Mouse (Mus musculus) cerebellum, adult 8-10 months (tissue): Measurements from ENCODE around the gene Fggy.
A peak's percentile ranks its signal among the peaks of the same experiment; 100 is the strongest.

Experiments used
- DNase-seq: peaks from one replicate; pipeline ENCODE4 v3.0.0; 2022

Fggy gene

GRCm38 (mm10) chr4:95557333-95557956 lies at the start of gene Fggy:
Gene Fggy (plus strand): TSS chr4:95557507.
- peak; percentile 97 for DNase-seq

DNA sequence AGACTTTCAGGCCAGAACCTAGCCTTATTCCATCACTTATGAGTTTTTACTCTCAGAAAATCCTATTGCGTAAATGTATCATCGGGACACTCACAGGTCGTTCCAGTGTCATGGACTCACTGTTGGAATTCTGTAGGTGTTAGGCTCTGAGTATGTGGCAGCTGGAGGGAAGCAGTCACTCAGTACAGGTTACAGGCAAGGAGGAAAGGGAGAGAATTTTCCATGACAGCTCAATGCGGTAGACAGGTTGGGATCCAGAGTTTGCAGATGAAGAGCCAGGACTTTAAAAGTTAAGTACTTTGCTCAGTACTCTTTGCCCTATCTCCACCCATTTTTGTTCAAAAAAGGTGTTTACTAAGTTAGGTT lies 49.4 kb upstream of the Fggy start:
- DNase-seq: no peak

- no peak for DNase-seq
Observed at GRCm38 (mm10) chr4:95518382-95518781, 38.9 kb upstream of the Fggy start.

- no peak for DNase-seq
Observed at GRCm38 (mm10) chr4:95519975-95520642, 37.2 kb upstream of the Fggy start.

DNA sequence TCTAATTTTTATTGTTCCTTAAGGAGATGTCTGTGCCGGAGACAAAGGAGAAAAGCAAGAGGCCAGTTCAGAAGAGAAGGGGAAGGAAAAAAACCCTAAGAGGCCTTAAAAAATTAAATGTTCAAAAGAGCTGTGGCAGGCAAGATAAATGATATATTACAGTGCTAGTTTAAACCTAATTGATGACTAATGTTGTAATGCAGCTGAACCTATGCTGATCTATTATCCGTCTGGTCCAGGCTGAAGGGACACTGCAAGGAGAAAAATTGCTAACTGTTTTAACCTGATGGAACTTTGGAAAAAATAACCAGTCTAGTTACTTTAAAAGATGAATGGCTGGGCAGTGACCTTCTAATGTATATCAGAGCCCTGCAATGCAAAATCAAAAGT lies 36.7 kb upstream of the Fggy start:
- DNase-seq: no peak

- DNase-seq: no peak
Observed at GRCm38 (mm10) chr4:95526588-95526987, 30.7 kb upstream of the Fggy start.

DNA sequence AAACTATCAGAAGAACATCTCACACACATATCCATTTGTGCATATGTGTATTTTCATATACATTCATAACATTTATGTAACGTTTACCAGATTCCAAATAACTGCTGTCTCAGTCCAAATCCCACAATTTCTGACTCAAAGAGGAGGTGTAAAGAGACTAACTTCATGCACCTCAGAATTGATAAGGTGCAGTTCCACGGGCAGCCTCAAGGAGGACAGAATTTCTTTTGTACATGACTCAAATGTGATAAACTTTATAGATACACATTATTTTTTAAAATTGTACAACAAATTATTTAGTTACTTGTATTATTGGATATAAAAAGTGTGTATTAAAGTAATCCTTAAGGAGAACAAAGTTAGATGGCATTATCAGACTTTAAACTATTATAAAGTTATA lies 26.6 kb upstream of the Fggy start:
- no peak for DNase-seq

GRCm38 (mm10) chr4:95533946-95534345 lies 23.4 kb upstream of the Fggy start:
- DNase-seq: no peak

GRCm38 (mm10) chr4:95541382-95542038 lies 15.8 kb upstream of the Fggy start:
- no peak for DNase-seq

DNA sequence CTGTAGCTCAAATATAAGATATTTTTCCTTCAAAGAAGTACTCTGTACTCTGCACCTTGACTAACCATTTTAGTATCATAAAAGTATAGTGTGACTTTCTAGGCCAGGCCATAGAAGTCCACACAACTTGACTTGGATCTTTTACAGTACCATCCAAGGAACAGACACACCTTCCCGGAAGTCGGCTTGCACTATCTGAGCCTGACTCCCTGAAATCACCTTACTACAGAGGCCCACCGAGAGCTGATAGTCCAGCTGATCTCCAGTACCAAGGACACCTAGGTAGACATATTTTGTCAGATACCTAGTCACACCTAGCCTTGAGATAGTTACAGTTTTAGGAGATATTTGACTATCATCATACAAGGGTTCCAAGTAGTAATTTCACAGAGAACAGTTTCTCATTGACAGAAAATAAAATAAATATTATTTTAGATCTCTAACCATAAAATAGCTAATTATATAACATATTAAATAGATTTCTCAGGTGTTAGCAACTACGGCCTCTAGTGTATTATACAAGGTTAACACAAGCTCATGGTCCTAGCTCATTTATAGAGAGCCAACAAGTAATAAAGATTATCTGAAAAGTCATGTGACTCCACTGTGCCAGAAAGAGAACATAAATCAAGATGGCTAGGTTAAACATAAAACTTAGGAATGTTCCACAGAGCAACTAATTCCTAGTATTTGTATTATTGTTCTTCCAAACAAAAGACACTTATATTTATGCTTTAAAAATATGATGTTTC lies 15.1 kb upstream of the Fggy start:
- no peak for DNase-seq

DNA sequence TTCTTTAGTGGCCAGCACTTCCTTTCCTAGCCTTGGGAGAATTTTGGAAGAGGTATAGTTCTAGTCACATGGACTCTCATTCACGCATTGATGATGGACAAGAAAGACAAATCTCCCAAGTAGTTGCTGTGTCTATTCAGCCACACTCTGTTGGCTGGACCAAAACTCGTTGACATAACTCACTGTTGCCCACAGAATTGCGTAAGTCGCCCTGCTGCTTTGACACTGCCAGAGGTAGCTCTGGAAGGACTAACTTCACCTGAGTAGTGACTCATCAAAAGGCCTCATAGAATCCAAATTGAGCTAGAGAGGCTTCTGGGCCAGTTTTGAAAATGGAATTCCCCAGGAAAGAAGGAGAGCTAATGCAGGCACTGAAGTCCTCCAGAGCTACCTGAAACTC lies 13.8 kb upstream of the Fggy start:
- DNase-seq: no peak

GRCm38 (mm10) chr4:95556663-95557332 lies 509 bp upstream of the Fggy start:
- no peak for DNase-seq

- DNase-seq: no peak
Observed at GRCm38 (mm10) chr4:95558271-95558888, 1.1 kb downstream of the Fggy start.

DNA sequence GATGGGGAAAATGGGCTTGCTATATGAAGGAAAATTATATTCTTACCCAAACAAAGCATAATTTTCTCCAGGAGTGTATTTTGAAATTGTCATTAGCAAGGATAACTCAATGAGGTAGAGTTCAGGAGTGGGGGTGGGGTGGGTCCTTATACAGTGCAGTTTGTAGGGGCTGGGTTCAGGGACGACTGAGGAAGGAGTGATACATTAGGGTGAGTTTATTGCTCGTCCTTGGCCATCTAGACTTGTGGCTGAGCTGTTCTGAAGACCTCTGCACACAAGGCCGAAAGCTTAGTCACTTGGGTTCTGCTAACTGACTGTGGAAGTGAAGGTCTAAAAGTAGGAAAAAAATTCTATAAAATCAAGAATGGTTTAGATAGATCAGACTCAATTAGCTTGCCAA lies 14.3 kb downstream of the Fggy start:
- DNase-seq: no peak

DNA sequence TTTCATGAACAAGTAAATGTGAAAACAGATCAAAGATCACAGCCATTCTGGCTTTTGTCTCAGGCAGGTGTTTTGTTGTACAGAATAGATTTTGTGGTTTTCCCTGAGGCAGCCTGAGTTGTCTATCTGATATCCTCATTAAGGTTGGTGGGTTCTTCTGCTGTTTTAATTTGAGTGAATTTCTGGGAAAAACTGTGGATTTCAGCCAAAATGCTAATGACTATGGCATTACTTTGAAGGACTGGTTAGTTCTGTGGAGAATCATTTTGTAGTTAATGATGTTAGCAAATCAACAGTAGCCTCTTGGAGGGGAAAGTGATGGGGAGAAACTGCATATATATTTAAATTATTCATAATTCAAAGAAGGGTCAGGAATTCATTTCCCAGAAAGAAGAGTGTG lies 16.4 kb downstream of the Fggy start:
- DNase-seq: no peak

DNA sequence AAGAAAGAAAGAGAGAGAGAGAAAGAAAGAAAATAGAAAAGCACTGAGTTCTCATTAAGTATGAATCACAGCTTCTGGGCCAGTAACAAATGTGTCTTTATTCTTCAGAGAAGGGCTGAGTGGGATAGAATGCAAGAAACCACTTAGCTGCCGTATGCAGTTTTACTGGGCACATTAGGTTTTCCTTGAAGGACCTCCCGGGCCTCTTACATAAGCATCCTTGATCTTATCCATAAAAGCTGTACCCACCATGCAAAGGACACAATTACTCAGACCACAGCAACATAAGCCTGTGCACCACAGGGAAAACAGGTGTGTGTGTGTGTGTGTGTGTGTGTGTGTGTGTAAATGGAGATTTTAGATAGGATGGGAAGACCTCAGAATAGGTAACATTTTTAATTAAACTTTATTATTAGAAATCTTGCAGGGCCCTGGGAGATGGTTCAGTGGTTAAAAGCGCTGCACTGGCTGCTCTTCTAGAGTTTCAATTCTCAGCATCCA lies 18.2 kb downstream of the Fggy start:
- no peak for DNase-seq

DNA sequence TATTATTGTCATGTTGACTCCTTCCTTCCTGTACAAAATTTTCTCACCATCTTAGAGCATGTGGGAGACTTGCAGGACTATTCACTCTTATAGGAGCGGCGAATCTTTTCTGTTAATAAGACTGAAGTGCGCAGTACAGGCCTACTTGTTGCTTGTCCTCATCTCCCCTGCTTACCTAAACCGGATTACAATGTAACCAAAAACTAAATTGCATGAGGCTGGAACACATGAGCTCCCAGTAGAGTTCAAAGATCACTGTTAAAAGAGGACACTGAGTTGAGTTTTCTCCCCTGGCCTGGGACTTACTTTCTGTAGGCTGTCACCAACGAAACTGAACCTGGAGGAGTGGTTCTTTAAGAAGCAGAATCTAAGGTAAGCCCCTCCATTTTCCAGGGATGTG lies 21.9 kb downstream of the Fggy start:
- DNase-seq: no peak

DNA sequence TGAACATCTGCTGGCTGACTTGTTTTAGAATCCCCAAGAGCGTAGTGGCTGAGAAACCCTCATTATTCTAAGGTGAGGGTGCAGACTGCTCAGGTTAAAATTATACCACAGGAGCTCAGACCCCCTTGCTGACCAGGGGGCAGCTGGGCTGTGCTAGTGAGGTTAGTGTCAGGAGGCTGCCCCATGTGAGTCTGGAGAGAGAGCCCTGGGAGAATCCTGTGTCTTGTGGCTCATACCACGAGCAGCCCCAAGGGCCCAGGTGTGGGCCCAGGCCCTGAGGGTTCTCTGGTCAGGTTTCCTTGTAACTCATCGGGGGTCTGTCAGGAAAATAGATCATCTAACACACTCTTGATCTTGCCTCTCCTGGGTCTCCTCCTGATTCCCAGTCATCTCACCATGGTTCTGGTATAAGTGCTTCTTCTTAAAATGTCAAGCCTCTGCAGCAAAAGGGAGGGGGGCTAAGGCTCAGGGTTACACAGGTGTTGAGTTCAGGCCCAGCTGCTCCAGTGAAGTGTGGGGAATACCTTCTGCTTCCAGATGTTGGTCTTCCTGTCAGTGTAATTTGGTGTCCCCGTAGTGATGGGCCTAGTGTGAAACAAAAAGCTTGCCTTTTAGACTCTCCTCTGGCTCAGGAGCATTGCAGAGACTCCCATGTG lies 26.9 kb downstream of the Fggy start:
- DNase-seq: no peak

DNA sequence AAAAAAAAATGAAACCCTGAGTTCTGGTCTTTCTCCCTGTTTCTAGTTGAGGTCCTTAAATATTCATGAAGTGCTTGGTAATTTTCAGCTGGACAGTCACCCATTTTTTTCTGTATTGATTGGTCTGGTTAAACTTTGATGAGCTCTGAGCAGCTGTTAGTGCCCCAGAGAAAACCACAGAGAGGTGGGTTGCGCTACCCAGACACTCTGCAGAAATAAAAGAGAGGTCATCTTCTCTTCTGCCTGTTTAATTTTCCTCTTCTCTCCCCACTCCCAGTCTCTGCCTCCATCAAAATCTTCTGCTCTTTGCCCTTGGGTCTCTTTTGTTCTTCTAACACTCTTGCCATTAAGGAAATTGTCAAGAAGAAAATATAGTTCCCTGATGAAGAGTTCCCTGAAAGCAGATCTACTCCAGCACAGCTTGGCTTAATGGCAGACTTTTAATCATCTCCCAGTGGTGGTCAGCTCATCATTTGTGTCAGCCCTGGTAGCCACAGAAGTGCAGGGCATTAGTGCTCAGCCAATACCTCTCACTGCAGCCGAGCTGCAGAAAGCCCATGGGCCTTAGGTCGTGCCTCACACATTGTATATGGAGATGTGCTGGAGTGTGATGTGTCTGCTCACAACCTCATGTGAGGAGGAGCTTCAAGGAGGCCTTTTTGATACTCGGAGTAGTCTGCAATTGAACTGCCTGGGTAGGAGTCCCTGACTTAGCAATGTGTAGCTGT lies 29.1 kb downstream of the Fggy start:
- no peak for DNase-seq

GRCm38 (mm10) chr4:95588722-95589283 lies 31.5 kb downstream of the Fggy start:
- no peak for DNase-seq

GRCm38 (mm10) chr4:95590878-95591277 lies 33.6 kb downstream of the Fggy start:
- no peak for DNase-seq
